Mouse (Mus musculus) liver (tissue): ENCODE data around the gene Otud7b.
A peak's percentile ranks its signal among the peaks of the same experiment; 100 is the strongest.
"Not testable (repeated sequence)": the region's sequence is repeated elsewhere in the genome, so short reads cannot be mapped to it uniquely, and the experiment has no call there.

ENCODE experiments used
- DNase-seq: peaks from one replicate; pipeline ENCODE4 v3.0.0-alpha.2; 2020; ENCODE audit warnings: mixed read lengths

Gene Otud7b

GRCm38 (mm10) chr3:96181510-96182381, 77.4 kb downstream of the Otud7b start:
- no peak for DNase-seq

- DNase-seq, result no peak
Observed at GRCm38 (mm10) chr3:96182382-96182776, 78.1 kb downstream of the Otud7b start.

DNA sequence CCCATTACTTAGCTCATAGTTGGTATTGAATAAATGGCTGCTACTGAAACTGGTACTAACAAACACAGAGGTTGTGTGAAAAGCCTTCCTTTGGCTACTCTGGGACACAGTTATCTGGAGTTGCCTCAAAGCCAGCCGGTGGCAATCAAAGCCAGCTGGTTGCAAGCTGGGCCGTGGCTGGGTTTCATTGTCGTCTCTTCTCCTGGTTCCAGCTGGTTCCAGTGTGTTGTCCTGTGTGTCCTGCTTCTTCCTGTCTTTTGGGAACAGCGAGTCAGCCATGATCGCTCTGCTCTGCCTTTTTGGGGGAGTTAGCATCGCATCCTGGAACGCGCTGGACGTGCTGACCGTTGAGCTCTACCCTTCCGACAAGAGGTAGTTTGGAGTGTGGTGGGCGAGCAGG, 88.7 kb downstream of the Otud7b start:
- DNase-seq, result no peak

DNA sequence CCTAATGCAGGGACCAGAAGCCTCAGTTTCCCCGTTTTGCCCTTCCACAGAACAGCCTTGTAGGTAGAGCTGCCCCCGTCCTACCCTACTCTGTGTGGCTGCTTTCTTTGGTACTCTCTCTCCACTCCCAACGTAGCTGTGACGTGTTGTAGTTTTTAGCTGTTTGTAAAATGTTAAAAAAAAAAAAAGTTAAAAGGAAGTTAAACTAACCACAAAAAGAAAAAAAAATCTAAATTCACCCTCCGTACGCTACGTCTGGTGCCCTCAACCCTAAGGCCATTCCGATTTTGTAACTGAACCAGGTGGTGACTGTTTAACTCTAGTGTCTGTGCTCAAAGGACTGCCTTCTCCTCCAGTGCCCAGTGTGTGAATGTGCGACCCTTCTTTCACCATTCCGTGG, 90.6 kb downstream of the Otud7b start:
- no peak for DNase-seq

DNA sequence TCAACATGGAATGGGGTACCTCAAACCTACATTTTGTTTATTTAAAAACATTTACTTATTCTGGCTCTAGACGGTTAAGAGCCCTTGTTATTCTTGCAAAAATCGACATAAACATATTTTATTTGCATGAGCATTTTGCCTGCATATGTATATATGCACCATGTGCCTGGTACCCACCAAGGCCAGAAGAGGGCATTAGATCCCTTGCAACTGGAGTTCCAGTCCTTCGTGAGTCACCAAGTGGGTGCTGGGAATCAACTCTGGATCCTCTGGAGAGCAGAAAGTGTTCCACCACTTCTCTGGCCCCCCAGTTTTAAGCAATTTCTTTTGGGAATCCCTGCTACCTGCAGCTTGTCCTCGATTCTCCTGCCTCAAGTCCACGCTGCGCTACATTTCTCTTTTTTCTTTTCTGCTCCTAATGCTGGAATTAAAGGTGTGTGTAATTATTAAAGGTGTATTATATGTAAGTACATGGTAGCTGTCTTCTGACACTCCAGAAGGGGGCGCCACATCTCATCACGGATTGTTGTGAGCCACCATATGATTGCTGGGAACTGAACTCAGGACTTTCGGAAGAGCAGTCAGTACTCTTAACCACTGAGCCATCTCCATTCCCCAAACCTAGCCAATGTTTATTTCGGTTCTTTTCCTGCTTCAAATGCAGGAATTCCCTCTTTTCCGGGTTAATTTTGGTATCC, 91.4 kb downstream of the Otud7b start:
- DNase-seq, result no peak

GRCm38 (mm10) chr3:96196437-96197128, 92.3 kb downstream of the Otud7b start:
- no peak for DNase-seq

DNA sequence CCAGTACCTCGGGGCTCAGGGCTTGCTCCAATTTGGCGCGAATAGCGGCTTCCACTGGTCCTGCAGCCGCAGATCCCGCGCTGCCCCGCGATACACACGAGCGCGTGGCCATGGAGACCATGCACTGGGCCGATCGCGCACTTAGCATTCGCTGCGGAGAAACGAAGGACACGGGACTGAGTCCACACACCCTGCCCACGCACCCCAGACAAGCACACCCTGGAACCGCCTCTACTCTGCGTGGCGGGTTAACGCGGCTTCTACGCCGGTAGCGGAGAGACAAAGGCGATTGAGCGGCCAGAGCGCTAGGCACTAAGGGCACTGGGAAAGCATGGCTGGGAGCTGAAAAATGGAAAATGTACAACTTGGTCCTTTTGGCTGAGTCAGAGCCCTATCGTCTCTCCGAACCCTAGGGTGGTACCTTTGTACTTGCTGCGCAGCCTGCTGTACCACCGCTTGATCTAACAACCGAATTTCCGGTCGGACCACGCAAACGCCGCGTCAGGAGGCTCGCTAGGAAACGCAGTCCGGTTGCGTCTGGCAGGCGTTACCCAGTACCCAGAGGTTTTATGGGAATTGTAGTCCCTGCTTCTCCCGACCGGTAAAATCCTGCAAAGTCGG, 92.9 kb downstream of the Otud7b start:
- DNase-seq, result peak; percentile 90

GRCm38 (mm10) chr3:96198181-96198580, 93.9 kb downstream of the Otud7b start:
- DNase-seq, result peak; percentile 27

DNA sequence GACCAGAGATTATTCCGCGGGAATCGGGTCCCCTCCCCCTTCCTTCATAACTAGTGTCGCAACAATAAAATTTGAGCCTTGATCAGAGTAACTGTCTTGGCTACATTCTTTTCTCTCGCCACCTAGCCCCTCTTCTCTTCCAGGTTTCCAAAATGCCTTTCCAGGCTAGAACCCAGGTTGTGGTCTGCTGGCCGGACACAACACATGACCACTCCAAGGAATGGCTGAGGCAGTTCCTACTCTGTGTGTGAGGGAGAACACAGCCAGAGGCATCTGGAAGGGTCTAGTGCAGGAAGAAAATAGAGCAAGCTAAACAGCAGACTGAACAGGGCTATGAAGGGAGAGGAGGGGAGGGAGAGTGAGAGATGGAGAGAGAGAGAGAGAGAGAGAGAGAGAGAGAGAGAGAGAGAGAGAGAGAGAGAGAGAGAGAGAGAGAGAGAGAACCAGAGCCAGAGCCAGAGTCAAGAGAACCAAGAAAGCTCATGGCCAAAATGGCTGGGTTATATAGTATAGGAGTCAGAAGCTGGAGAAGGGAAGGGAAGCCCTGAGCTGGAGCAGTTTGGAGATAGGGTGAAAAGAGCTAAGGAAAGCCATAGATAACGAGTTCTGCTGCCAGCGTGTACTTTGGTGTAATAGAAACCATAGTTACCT, 94.4 kb downstream of the Otud7b start:
- not testable (repeated sequence) for DNase-seq

DNA sequence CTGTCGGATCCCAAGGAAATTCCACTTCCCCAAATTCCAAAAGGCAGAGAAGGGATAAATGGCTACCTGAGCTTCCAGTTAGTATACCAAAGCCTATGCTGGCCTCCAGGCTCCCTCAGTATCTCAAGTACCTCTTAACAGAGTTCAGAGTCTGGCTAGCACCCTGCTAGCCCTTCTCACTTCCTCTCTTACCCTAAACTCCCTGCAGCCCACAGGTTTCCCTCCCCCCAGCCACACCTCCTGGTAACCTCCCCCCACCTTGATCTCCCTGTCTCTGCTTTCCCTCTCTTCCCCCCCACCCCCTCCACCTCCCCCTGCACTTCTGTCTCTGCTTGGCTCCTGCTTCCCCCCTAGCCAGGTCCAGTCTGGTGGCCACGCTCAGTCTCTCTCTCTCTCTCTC, 95.4 kb downstream of the Otud7b start:
- no peak for DNase-seq

GRCm38 (mm10) chr3:96207819-96208218, 103.5 kb downstream of the Otud7b start:
- DNase-seq, result no peak

DNA sequence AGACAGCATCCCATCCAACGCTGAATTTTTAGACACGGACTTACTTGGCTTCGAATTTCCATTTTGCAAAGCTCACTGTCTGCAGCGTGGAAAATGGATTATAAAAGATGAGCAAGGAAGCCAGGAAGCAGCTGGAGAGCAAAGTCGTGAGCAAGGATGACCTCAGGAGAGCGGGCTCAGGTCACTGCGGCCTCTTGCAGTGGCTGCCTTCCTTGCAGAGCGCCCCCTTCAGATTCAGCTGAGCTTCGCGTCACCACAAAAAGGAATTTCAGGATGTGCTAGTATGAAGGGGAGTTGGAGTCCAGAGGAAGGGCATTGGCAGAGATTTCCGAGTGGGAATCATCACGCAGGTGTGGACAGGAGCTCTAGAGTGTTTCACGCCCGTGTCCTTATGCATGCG, 104.9 kb downstream of the Otud7b start:
- no peak for DNase-seq
